Mouse (Mus musculus) frontal cortex, postnatal 36 days (tissue): ENCODE measurements at regions not wholly inside any gene's neighbourhood (a gene's known extent, or its start where the extent isn't known, plus 50 kb on each side); places are given as distances from the start of the nearest gene placed in this dataset.

Experiments
- DNase-seq, 2 experiments: peaks; one replicate each; pipeline ENCODE4 v3.0.0; 2022; ENCODE audit warnings: low spot score in 2 of 2

DNA sequence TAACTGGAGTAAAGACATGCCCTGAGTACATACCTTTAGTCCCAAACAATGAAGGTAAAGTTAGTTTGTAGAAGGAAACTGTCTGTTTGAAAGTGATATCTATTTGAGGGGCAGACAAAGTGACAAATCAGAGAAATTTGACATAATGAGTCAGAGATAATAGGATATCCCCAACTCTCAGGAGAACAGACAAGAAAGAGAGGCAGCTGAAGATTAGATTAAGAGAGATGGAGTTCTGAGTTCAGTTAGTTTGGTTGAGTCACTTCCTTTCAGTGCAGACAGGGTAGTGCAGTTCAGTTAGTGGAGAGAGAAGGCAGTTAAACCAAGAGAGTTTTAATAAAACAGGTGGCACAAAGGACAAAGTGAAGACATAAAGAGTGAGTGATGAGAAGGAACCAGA is 477.4 kb upstream of the Diaph2 start:
- no peak for DNase-seq

DNA sequence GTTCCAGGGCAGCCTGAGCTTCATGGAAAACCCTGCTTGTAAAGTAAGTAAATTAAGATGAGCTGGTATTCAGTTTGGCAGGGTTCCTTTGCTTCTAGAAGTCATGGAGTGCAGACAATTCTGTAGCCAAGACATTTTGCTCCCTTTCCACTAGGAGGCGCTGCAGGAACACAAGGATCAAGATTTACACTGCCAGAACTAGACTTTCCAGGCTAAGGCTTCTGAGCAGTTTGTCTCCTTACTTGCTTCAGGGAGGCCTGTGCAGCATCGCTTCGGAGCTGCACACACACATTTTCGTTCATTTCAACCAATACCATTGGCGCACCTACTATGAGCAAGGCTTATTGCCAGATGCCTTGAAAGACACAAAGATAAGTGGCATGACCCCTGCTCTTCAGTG is 445.6 kb upstream of the Diaph2 start:
- DNase-seq: peak; percentile 39 to 44

DNA sequence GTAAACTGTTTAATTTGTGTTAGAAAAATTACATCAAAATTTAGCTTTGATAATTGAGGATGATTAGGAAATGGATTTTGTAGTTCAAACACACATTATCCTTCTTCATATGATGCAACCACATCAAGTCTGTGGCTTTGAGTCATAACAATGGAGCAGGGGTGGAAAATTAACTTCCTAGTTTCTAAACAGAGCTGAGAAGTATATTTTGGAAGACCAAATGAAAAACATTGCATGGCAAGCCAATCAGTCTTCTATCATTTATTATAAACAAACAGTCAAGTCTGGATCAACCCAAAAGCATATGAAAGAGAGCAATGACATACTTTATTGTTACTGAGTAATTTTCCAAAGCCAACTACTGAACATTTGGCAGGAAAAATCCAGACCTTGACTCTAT is 440.2 kb upstream of the Diaph2 start:
- no peak for DNase-seq

DNA sequence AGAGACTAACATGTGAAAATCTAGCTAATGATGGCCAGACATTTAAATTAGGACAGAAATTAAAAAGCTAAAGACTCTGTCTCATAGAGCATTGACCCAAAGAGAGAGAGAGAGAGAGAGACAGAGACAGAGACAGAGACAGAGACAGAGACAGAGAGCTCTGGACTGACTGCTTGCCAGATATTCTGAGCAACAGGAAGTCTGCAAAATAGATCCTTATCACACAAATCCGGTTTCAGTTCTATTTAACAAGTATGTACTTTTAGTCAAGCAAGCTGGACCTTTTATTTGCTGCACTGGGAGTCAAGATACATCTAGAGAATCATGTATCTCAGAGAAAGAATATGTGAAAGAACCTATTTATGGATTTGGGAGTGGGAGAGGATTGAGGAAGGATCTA is 420.1 kb upstream of the Diaph2 start:
- no peak for DNase-seq

DNA sequence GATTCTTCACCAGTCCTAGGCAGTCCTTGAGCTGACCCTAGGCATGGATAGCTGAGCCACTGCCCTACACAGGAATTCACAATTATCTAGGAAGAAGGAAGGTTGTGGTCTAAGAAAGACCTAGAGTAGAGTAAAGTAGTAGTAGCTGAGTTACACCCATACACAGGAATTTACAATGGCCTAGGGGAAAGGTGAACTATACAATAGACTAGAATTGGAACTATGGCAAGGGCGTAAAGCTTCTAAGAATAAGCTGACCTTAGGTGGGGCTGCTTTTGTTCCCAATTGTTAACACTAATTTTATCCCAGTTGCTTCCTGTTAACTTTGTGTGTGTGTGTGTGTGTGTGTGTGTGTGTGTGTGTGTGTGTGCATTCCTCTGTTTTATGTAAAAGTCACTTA is 416.7 kb upstream of the Diaph2 start:
- no peak for DNase-seq
